Mouse (Mus musculus): ENCODE data around the gene Pik3r2. TPM values are rescaled to one million over a fixed set of nuclear protein-coding genes. Genes with fewer than 3 reads are reported as not detected.

The Pik3r2 gene
- total RNA-seq, 4 experiments from 2014 or later = 14.5 to 17.4 (median 16.0) TPM

GRCm38 (mm10) chr8:70742981-70743655 is 33.4 kb downstream of the Pik3r2 start:
- peak in 1 of 2 experiments; percentile 22 for DNase-seq (ENCODE audit: low spot score in 2 of 2)

GRCm38 (mm10) chr8:70742176-70742575 is 34.3 kb downstream of the Pik3r2 start:
- DNase-seq (ENCODE audit: low spot score in 2 of 2) = no peak

- DNase-seq (ENCODE audit: low spot score in 2 of 2) = peak in 1 of 2 experiments; percentile 15
These were observed 34.9 kb downstream of the Pik3r2 start for GRCm38 (mm10) chr8:70741661-70742060.

- DNase-seq (ENCODE audit: low spot score in 2 of 2) = no peak
These were observed 38.3 kb downstream of the Pik3r2 start for GRCm38 (mm10) chr8:70738211-70738610.

GRCm38 (mm10) chr8:70737705-70738104 is 38.8 kb downstream of the Pik3r2 start:
- DNase-seq (ENCODE audit: low spot score in 2 of 2) = no peak

- DNase-seq (ENCODE audit: low spot score in 2 of 2) = no peak
These were observed 45.6 kb downstream of the Pik3r2 start for GRCm38 (mm10) chr8:70730956-70731355.

GRCm38 (mm10) chr8:70729808-70730475 is 46.6 kb downstream of the Pik3r2 start:
- no peak for DNase-seq (ENCODE audit: low spot score in 2 of 2)

GRCm38 (mm10) chr8:70726721-70727120 is 49.8 kb downstream of the Pik3r2 start:
- no peak for DNase-seq (ENCODE audit: low spot score in 2 of 2)

GRCm38 (mm10) chr8:70725792-70726447 is 50.6 kb downstream of the Pik3r2 start:
- no peak for DNase-seq (ENCODE audit: low spot score in 2 of 2)

- DNase-seq (ENCODE audit: low spot score in 2 of 2) = no peak
These were observed 52.3 kb downstream of the Pik3r2 start for GRCm38 (mm10) chr8:70724216-70724615.

GRCm38 (mm10) chr8:70723486-70724210 is 52.9 kb downstream of the Pik3r2 start, which contains the start of gene Pde4c:
Pde4c (plus strand) TSS chr8:70723720.
- DNase-seq (ENCODE audit: low spot score in 2 of 2) = no peak

GRCm38 (mm10) chr8:70721601-70722000 is 54.9 kb downstream of the Pik3r2 start:
- no peak for DNase-seq (ENCODE audit: low spot score in 2 of 2)

GRCm38 (mm10) chr8:70720739-70721138 is 55.8 kb downstream of the Pik3r2 start:
- peak; percentile 72 to 73 for DNase-seq (ENCODE audit: low spot score in 2 of 2)

GRCm38 (mm10) chr8:70719796-70720270 is 56.7 kb downstream of the Pik3r2 start:
- no peak for DNase-seq (ENCODE audit: low spot score in 2 of 2)

GRCm38 (mm10) chr8:70718297-70718696 is 58.2 kb downstream of the Pik3r2 start, which contains the start of gene Gm3336:
Gm3336 (plus strand) TSS chr8:70718543.
- DNase-seq (ENCODE audit: low spot score in 2 of 2) = no peak

Small RNAs within 50 kb of the gene (microRNA-seq; reads per million reads assigned to microRNA genes)
- gene Mir7240 = not detected

Other genes with a start within 250 kb of the Pik3r2 start
- gene Fkbp8, start 249.0 kb downstream of the Pik3r2 start, total RNA-seq (2022) = 100 to 1,000 TPM; 113 to 123 (median 120) TPM
- gene Kxd1, start 248.8 kb downstream of the Pik3r2 start, total RNA-seq (2022) = 10 to 100 TPM; 68.3 to 80.8 (median 76.7) TPM
- gene Ell, start 237.3 kb downstream of the Pik3r2 start, total RNA-seq (2022) = 10 to 100 TPM; 11.9 to 14.7 (median 12.3) TPM
- 1 to 10 TPM; 1.9 to 3.4 (median 2.4) TPM for gene Isyna1, start 182.3 kb downstream of the Pik3r2 start, total RNA-seq (2022)
- 10 to 100 TPM in 3 of 4 experiments, 1 to 10 TPM in 1; 8.5 to 19.2 (median 10.4) TPM for gene Ssbp4, start 167.8 kb downstream of the Pik3r2 start, total RNA-seq (2022)
- gene Lrrc25, start 160.6 kb downstream of the Pik3r2 start, total RNA-seq (2022) = under 1 TPM in 3 of 4 experiments, not detected in 1; 0.17 to 0.49 (median 0.22) TPM
- under 1 TPM in 1 of 4 experiments, not detected in 3; 0.24 TPM for gene Gdf15, start 144.3 kb downstream of the Pik3r2 start, total RNA-seq (2022)
- 10 to 100 TPM; 13.6 to 19.0 (median 15.7) TPM for gene Pgpep1, start 116.3 kb downstream of the Pik3r2 start, total RNA-seq (2022)
- gene Lsm4, start 103.5 kb downstream of the Pik3r2 start, total RNA-seq (2022) = 10 to 100 TPM; 64.4 to 75.4 (median 70.3) TPM
- gene Jund, start 77.8 kb downstream of the Pik3r2 start, total RNA-seq (2022) = 10 to 100 TPM; 31.9 to 42.0 (median 38.3) TPM
- not detected for gene Iqcn, start 73.3 kb downstream of the Pik3r2 start, total RNA-seq (2022)
- gene Gm3336, start 58.2 kb downstream of the Pik3r2 start, total RNA-seq (2022) = not detected
- gene Pde4c, start 53.0 kb downstream of the Pik3r2 start, total RNA-seq (2022) = 1 to 10 TPM in 2 of 4 experiments, under 1 TPM in 2; 0.65 to 2.3 (median 1.1) TPM
- gene Rab3a, start 22.0 kb downstream of the Pik3r2 start, total RNA-seq (2022) = 10 to 100 TPM; 28.5 to 34.0 (median 32.3) TPM
- 10 to 100 TPM; 19.7 to 24.6 (median 22.2) TPM for gene Mpv17l2, start 15.8 kb downstream of the Pik3r2 start, total RNA-seq (2022)
- gene Mast3, start 28.3 kb upstream of the Pik3r2 start, total RNA-seq (2022) = 1 to 10 TPM; 1.7 to 4.5 (median 2.4) TPM
- gene Il12rb1, start 31.7 kb upstream of the Pik3r2 start, total RNA-seq (2022) = not detected
- 100 to 1,000 TPM in 1 of 4 experiments, 10 to 100 TPM in 3; 38.9 to 177 (median 68.9) TPM for gene Arrdc2, start 63.0 kb upstream of the Pik3r2 start, total RNA-seq (2022)
- gene Kcnn1, start 86.5 kb upstream of the Pik3r2 start, total RNA-seq (2022) = 10 to 100 TPM; 18.0 to 21.5 (median 20.5) TPM
- 10 to 100 TPM; 61.7 to 77.8 (median 67.5) TPM for gene Ccdc124, start 97.2 kb upstream of the Pik3r2 start, total RNA-seq (2022)
- not detected for gene Slc5a5, start 116.0 kb upstream of the Pik3r2 start, total RNA-seq (2022)
- 1,000 to 10,000 TPM in 2 of 4 experiments, 100 to 1,000 TPM in 2; 935 to 1,159 (median 1,025) TPM for gene Rpl18a, start 120.7 kb upstream of the Pik3r2 start, total RNA-seq (2022)
- 10 to 100 TPM in 3 of 4 experiments, 1 to 10 TPM in 1; 9.2 to 15.9 (median 13.7) TPM for gene Map1s, start 129.2 kb upstream of the Pik3r2 start, total RNA-seq (2022)